Mouse (Mus musculus): Measurements from ENCODE around the gene Ece2.

GRCm38 (mm10) chr16:20638367-20638766 is 8.7 kb downstream of the Ece2 start:
- TF ChIP-seq CTCF (IDR thresholded peaks at IDR 0.05; ENCODE audit: low read depth) (no peak), EP300 (IDR thresholded peaks at IDR 0.05; ENCODE audit: low read depth) (no peak)

Data from liver, postnatal 0 days (tissue).